18 mouse cellular contexts compared by ENCODE assay signal in genomic region chr5:112665661-112666060, GRCm38 (mm10).
A peak's percentile ranks its signal among the peaks of the same experiment; 100 is the strongest.
DNase-seq lines count a peak whose midpoint lies in the region; ATAC-seq lines count a peak whose summit lies in the region.
"Had no signal": no experiment of that assay in that cellular context is flagged by ENCODE, and none has a peak within 500 bp of the region (broad histone marks: within the 10 kb centered on the region; RNA-seq: fewer than 3 reads in every experiment).

No protein-coding gene starts in this region.

- no peaks in the 10 kb centered on the region for H3K9me3 ChIP-seq in forebrain, embryonic 12.5 days
- no peaks in the 10 kb centered on the region for H3K9me3 ChIP-seq in forebrain, embryonic 14.5 days (replicated peaks; ENCODE audit: control insufficient read depth, low read length)
- no peaks in the 10 kb centered on the region for H3K9me3 ChIP-seq in forebrain, embryonic 15.5 days
- H3K9me3 ChIP-seq in midbrain, embryonic 16.5 days (replicated peaks; ENCODE audit: control insufficient read depth, low read length, poor library complexity, severe bottlenecking), result no peaks in the 10 kb centered on the region

- peaks cover 24% of the 10 kb centered on the region for H3K4me1 ChIP-seq in forebrain, embryonic 12.5 days
- peaks cover 8% of the 10 kb centered on the region for H3K4me1 ChIP-seq in forebrain, embryonic 14.5 days (ENCODE audit: control insufficient read depth, insufficient read depth, low read length)
- peaks cover 22% of the 10 kb centered on the region for H3K4me1 ChIP-seq in forebrain, embryonic 15.5 days
- peaks cover 15% of the 10 kb centered on the region for H3K4me1 ChIP-seq in midbrain, embryonic 16.5 days (ENCODE audit: control insufficient read depth, insufficient read depth, low read length)

- DNase-seq in forebrain, embryonic 14.5 days (ENCODE audit: low spot score), result no peak
- DNase-seq in layer of hippocampus, adult 9-11 months, result peak; percentile 66
- no peak for DNase-seq in layer of hippocampus, postnatal 14 days (ENCODE audit: low spot score in 2 of 2)
- DNase-seq in lung, postnatal 36 days, result no peak
- no peak for DNase-seq in cerebellum, postnatal 10 days
- DNase-seq: adrenal gland, postnatal 14 days; cerebellum, adult 9-11 months; heart, postnatal 10 days; kidney, adult 2 months; thymus, postnatal 36 days had no signal

- no peak overlapping the region for H3K4me3 ChIP-seq in forebrain, embryonic 12.5 days (replicated peaks)
- H3K4me3 ChIP-seq in forebrain, embryonic 14.5 days (ENCODE audit: low read depth, low read length), result no peak overlapping the region
- H3K4me3 ChIP-seq in forebrain, embryonic 15.5 days, result no peak overlapping the region
- no peak overlapping the region for H3K4me3 ChIP-seq in midbrain, embryonic 16.5 days (ENCODE audit: low read depth, low read length)

- H3K4me2 ChIP-seq in forebrain, embryonic 12.5 days, result no peak overlapping the region
- no peak overlapping the region for H3K4me2 ChIP-seq in forebrain, embryonic 14.5 days (ENCODE audit: low read length)
- H3K4me2 ChIP-seq in forebrain, embryonic 15.5 days (replicated peaks), result no peak overlapping the region
- peak overlapping the region; percentile 14; the same call in 1 of the 2 replicates for H3K4me2 ChIP-seq in midbrain, embryonic 16.5 days (ENCODE audit: low read length)

- H3K36me3 ChIP-seq in forebrain, embryonic 12.5 days (replicated peaks), result no peaks in the 10 kb centered on the region
- H3K36me3 ChIP-seq in forebrain, embryonic 14.5 days (ENCODE audit: control insufficient read depth, insufficient read depth, low read length), result no peaks in the 10 kb centered on the region
- no peaks in the 10 kb centered on the region for H3K36me3 ChIP-seq in forebrain, embryonic 15.5 days
- no peaks in the 10 kb centered on the region for H3K36me3 ChIP-seq in midbrain, embryonic 16.5 days (ENCODE audit: control insufficient read depth, insufficient read depth, low read length)

- 0 out of 2 replicates have a peak overlapping the region, but pooled peaks have one; percentile 42 for H3K27ac ChIP-seq in forebrain, embryonic 12.5 days
- H3K27ac ChIP-seq in forebrain, embryonic 14.5 days (ENCODE audit: low read depth, low read length), result no peak overlapping the region
- 0 out of 2 replicates have a peak overlapping the region, but pooled peaks have one; percentile 18 for H3K27ac ChIP-seq in forebrain, embryonic 15.5 days (replicated peaks)
- H3K27ac ChIP-seq in midbrain, embryonic 16.5 days (ENCODE audit: low read length), result peak overlapping the region; percentile 55
- H3K27ac ChIP-seq: hindbrain, postnatal 0 days; liver, embryonic 14.5 days; stomach, postnatal 0 days had no signal

- ATAC-seq in forebrain, embryonic 12.5 days (ENCODE audit: low FRiP score), result no peak
- ATAC-seq in forebrain, embryonic 14.5 days, result no peak
- no peak for ATAC-seq in forebrain, embryonic 15.5 days (replicated peaks)
- ATAC-seq in midbrain, embryonic 16.5 days, result no peak
- ATAC-seq: hindbrain, postnatal 0 days; lung, postnatal 0 days had no signal

- H3K27me3 ChIP-seq in forebrain, embryonic 12.5 days, result no peaks in the 10 kb centered on the region
- H3K27me3 ChIP-seq in forebrain, embryonic 14.5 days (replicated peaks; ENCODE audit: control insufficient read depth, insufficient read depth, low read length), result no peaks in the 10 kb centered on the region
- no peaks in the 10 kb centered on the region for H3K27me3 ChIP-seq in forebrain, embryonic 15.5 days
- H3K27me3 ChIP-seq in midbrain, embryonic 16.5 days (ENCODE audit: control insufficient read depth, insufficient read depth, low read depth, low read length), result no peaks in the 10 kb centered on the region
- H3K27me3 ChIP-seq: CH12.LX had no signal

- WGBS in forebrain, embryonic 12.5 days, result 36% methylated on average over 7 of the region's 7 CpGs
- WGBS in forebrain, embryonic 14.5 days, result 32% methylated on average over 7 of the region's 7 CpGs
- 37% methylated on average over 7 of the region's 7 CpGs for WGBS in forebrain, embryonic 15.5 days
- WGBS in midbrain, embryonic 16.5 days, result 15% methylated on average over 7 of the region's 7 CpGs

- H3K9ac ChIP-seq in forebrain, embryonic 12.5 days, result no peak overlapping the region
- no peak overlapping the region for H3K9ac ChIP-seq in forebrain, embryonic 14.5 days (ENCODE audit: low read length)
- H3K9ac ChIP-seq in forebrain, embryonic 15.5 days (replicated peaks), result no peak overlapping the region
- peak overlapping the region; percentile 11; the same call in 1 of the 2 replicates for H3K9ac ChIP-seq in midbrain, embryonic 16.5 days (ENCODE audit: low read depth, low read length)
- H3K9ac ChIP-seq: liver, embryonic 14.5 days had no signal
